Mouse (Mus musculus) central nervous system, embryonic 18 days (tissue): ENCODE results near the gene Mfsd4b5. TPM values are rescaled to one million over a fixed set of nuclear protein-coding genes. Genes with fewer than 3 reads are reported as not detected.

Source experiments
- polyA plus RNA-seq: library from polyadenylated mRNA; depleted of rRNA; stranded (reverse); fragments of >200 nt; gene quantifications from 2 replicates; pipeline ENCODE4 v1.2.3, GENCODE M21; 2012; rRNA removed

Gene Mfsd4b5
- 0.04 and 0.05 TPM in 2 replicates for polyA plus RNA-seq

DNA sequence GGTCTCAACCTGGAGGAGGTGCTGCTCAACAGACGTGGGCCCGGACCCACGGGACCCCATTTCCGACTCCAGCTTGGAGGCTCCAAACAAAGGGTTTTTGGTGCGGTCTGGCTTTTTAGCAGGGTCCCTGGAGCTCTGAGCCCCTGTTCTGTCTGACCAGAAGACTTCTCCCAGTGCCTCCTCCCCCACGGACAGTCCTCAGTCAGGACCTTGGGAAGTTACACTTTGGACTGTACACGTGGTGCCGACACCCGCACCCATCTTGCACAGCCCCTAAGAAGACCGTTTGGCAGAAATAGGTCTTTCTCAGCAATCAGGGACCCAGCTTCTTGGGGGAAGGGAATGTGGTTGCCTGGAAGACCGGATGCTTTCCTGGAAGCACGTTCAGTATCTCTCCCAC, at the start of gene Mfsd4b5:
Gene Mfsd4b5, minus strand, starts transcription at position 181 of the 400 bp plus-strand sequence.

DNA sequence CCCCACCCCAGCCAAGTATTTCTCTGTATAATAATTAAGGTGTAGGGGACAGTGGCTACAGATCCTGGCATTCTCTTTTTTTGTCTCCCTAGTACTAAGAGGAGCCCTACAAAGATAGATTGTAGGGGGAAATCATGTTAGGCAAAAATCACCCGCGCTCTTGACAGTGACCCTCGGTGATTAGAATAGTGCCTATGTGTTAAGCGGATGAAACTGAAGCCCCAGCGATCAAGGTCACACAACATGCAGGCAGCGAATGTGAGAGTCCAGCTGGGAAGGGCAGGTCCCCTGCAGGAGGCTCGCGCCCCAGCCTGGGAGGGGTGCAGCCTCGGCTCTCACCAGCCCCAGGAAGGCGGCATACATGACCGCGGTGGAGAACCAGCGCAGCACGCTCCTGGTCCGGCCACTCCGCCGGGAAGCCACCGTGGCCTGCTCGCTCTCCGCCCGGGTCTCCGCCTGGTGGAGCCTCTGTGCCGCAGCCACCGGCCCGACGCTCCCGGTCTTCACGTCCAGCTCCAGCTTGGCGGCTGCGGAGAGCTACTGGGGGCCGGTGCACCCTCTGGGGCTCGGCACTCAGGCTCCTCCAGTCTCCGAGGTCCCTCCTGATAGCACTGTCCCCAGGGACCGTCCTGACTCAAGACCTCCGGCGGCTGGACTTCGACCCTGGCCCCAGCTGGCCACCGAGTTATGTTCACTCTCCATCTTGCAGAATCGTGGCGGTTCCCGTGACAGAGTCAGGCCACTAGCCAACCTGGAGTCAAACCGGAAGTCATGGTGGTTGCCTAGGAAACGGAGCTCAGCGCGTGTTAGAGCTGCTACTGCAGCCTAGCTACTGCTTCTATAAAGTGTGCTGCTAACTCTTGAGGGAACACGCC, 38.3 kb upstream of the Mfsd4b5 start, which contains the start of gene Mfsd4b1:
Gene Mfsd4b1, minus strand, starts transcription at position 715 of the 875 bp plus-strand sequence.

DNA sequence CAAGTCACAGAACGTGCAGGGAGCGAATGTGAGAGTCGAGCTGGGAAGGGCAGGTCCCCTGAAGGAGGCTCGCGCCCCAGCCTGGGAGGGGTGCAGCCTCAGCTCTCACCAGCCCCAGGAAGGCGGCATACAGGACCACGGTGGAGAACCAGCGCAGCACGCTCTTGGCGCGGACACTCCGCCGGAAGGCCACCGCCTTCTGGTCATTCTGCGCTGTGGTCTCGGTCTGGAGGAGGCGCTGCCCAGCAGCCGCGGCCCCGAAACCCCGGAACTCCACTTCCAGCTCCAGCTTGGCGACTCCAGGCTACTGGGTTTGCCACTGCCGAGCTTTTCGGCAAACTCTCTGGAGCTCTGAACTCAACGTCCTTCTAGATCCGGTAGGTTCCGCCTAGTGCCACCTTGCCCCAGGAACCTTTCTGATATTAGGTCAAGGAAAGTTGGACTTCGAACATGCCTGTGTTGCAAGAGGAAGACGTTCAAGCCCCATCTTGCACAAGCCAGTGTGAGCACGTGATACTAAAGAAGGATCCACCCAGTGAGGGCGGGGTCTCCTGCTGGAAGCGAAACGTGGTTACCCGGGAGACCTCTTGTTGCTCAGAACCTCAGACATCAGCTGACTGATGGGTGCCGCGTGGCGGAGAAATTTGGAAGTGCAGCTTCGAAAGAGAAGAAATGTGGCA, 26.5 kb downstream of the Mfsd4b5 start, which contains the start of gene Mfsd4b3:
Gene Mfsd4b3, minus strand, starts transcription at position 393 of the 680 bp plus-strand sequence.

DNA sequence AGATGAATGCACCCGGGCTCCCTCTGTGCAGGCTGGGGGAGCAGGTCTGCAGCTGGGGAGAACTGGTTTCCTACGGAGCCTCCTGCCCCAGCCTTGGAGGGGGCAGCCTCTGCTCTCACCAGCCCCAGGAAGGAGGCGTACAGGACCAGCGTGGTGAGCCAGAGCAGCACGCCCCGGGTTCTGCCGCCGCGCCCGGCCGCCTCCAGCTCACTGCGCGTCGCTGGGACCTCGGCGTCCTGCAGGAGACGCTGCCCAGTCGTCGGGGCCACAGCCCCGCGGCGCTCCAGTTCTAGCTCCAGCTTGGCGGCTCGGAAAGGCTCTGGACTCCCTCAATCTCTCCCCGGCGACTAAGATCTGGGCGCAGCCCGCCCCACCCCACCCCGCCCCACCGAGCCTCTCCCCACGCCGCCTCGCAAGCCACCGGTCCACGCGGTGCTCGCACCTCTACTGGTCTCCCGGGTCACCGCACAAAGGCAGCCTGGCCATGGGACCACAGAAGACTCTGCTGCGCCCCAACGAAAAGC, 59.8 kb downstream of the Mfsd4b5 start, which contains the start of gene Mfsd4b2:
Gene Mfsd4b2, minus strand, starts transcription at position 308 of the 524 bp plus-strand sequence.

Other genes with a start within 250 kb of the Mfsd4b5 start
- gene Mfsd4b4, start 87.4 kb downstream of the Mfsd4b5 start, polyA plus RNA-seq = 9.9 and 11.1 TPM in 2 replicates
- 0.03 TPM in 1 of 2 replicates, not detected in the other for gene Mfsd4b2, start 59.7 kb downstream of the Mfsd4b5 start, polyA plus RNA-seq
- gene Mfsd4b3, start 26.5 kb downstream of the Mfsd4b5 start, polyA plus RNA-seq = 0.05 and 0.13 TPM in 2 replicates
- 0.11 and 0.16 TPM in 2 replicates for gene Mfsd4b1, start 38.6 kb upstream of the Mfsd4b5 start, polyA plus RNA-seq
- gene Slc16a10, start 155.6 kb upstream of the Mfsd4b5 start, polyA plus RNA-seq = 1.5 and 2.0 TPM in 2 replicates